Comparison of ENCODE assay signal across 11 mouse cellular contexts in genomic region chr7:141217343-141218013, GRCm38 (mm10). TPM values are rescaled to one million over a fixed set of nuclear protein-coding genes. Genes with fewer than 3 reads are reported as not detected.
DNase-seq lines count a peak whose midpoint lies in the region; ATAC-seq and TF ChIP-seq lines count a peak whose summit lies in the region.
"Had no signal": no experiment of that assay in that cellular context is flagged by ENCODE, and none has a peak within 500 bp of the region (broad histone marks: within the 10 kb centered on the region; RNA-seq: fewer than 3 reads in every experiment).

No protein-coding gene starts in this region.

- peaks cover 42% of the 10 kb centered on the region for H3K4me1 ChIP-seq in hindbrain, embryonic 12.5 days
- peaks cover 28% of the 10 kb centered on the region for H3K4me1 ChIP-seq in hindbrain, embryonic 14.5 days (replicated peaks; ENCODE audit: control insufficient read depth, insufficient read depth, low read length)
- H3K4me1 ChIP-seq in neural tube, embryonic 13.5 days (replicated peaks): peaks cover 46% of the 10 kb centered on the region
- peaks cover 41% of the 10 kb centered on the region for H3K4me1 ChIP-seq in limb, embryonic 13.5 days

- peak overlapping the region; percentile 18; the same call in 1 of the 2 replicates for H3K9ac ChIP-seq in hindbrain, embryonic 12.5 days
- H3K9ac ChIP-seq in hindbrain, embryonic 14.5 days: no peak overlapping the region
- 0 out of 2 replicates have a peak overlapping the region, but pooled peaks have one; percentile 35 for H3K9ac ChIP-seq in neural tube, embryonic 13.5 days
- peak overlapping the region; percentile 73 for H3K9ac ChIP-seq in limb, embryonic 13.5 days

- no peak for TF ChIP-seq CTCF in layer of hippocampus, adult 2 months (conservative IDR thresholded peaks at IDR 0.05)

- H3K4me3 ChIP-seq in hindbrain, embryonic 12.5 days: no peak overlapping the region
- H3K4me3 ChIP-seq in hindbrain, embryonic 14.5 days (replicated peaks; ENCODE audit: low read length): no peak overlapping the region
- no peak overlapping the region for H3K4me3 ChIP-seq in neural tube, embryonic 13.5 days
- H3K4me3 ChIP-seq in limb, embryonic 13.5 days: no peak overlapping the region; the same call in 1 of the 2 replicates
- H3K4me3 ChIP-seq in layer of hippocampus, adult 2 months: no peak overlapping the region

- H3K4me2 ChIP-seq in hindbrain, embryonic 12.5 days (replicated peaks): no peak overlapping the region
- no peak overlapping the region for H3K4me2 ChIP-seq in hindbrain, embryonic 14.5 days (replicated peaks)
- 0 out of 2 replicates have a peak overlapping the region, but pooled peaks have one; percentile 94 for H3K4me2 ChIP-seq in neural tube, embryonic 13.5 days
- peak overlapping the region; percentile 89 for H3K4me2 ChIP-seq in limb, embryonic 13.5 days (replicated peaks)

- H3K27me3 ChIP-seq in hindbrain, embryonic 12.5 days: no peaks in the 10 kb centered on the region
- H3K27me3 ChIP-seq in hindbrain, embryonic 14.5 days (ENCODE audit: control insufficient read depth, insufficient read depth, low read length): no peaks in the 10 kb centered on the region
- no peaks in the 10 kb centered on the region for H3K27me3 ChIP-seq in neural tube, embryonic 13.5 days
- H3K27me3 ChIP-seq in limb, embryonic 13.5 days: no peaks in the 10 kb centered on the region

- ATAC-seq in hindbrain, embryonic 12.5 days (ENCODE audit: low FRiP score): no peak
- no peak for ATAC-seq in hindbrain, embryonic 14.5 days (ENCODE audit: low FRiP score)
- no peak for ATAC-seq in neural tube, embryonic 13.5 days (ENCODE audit: low read depth)
- ATAC-seq in limb, embryonic 13.5 days (ENCODE audit: low FRiP score, low read depth): no peak

- no peaks in the 10 kb centered on the region for H3K9me3 ChIP-seq in hindbrain, embryonic 12.5 days (replicated peaks)
- no peaks in the 10 kb centered on the region for H3K9me3 ChIP-seq in hindbrain, embryonic 14.5 days (ENCODE audit: control insufficient read depth, low read length)
- no peaks in the 10 kb centered on the region for H3K9me3 ChIP-seq in neural tube, embryonic 13.5 days
- no peaks in the 10 kb centered on the region for H3K9me3 ChIP-seq in limb, embryonic 13.5 days

- peaks cover 21% of the 10 kb centered on the region for H3K36me3 ChIP-seq in hindbrain, embryonic 12.5 days
- H3K36me3 ChIP-seq in hindbrain, embryonic 14.5 days (replicated peaks; ENCODE audit: control insufficient read depth, insufficient read depth): no peaks in the 10 kb centered on the region; the same call in 1 of the 2 replicates
- H3K36me3 ChIP-seq in neural tube, embryonic 13.5 days: peaks cover 9% of the 10 kb centered on the region; the same call in 1 of the 2 replicates
- peaks cover 22% of the 10 kb centered on the region for H3K36me3 ChIP-seq in limb, embryonic 13.5 days

- no peak overlapping the region for H3K27ac ChIP-seq in hindbrain, embryonic 12.5 days
- H3K27ac ChIP-seq in hindbrain, embryonic 14.5 days: no peak overlapping the region
- H3K27ac ChIP-seq in neural tube, embryonic 13.5 days (replicated peaks): no peak overlapping the region
- H3K27ac ChIP-seq in limb, embryonic 13.5 days: no peak overlapping the region
- no peak overlapping the region for H3K27ac ChIP-seq in layer of hippocampus, adult 2 months

- 88% methylated on average over 17 of the region's 17 CpGs for WGBS in hindbrain, embryonic 12.5 days
- 89% methylated on average over 17 of the region's 17 CpGs for WGBS in hindbrain, embryonic 14.5 days
- WGBS in neural tube, embryonic 13.5 days: 93% methylated on average over 17 of the region's 17 CpGs
- WGBS in limb, embryonic 13.5 days: 88% methylated on average over 17 of the region's 17 CpGs

- no peak for DNase-seq in hindbrain, embryonic 14.5 days (ENCODE audit: low spot score)
- no peak for DNase-seq in neural tube, embryonic 10.5 days (ENCODE audit: extremely low spot score, low spot score)
- no peak for DNase-seq in embryo, embryonic 10.5 days (ENCODE audit: low spot score)
- no peak for DNase-seq in layer of hippocampus, adult 2 months (ENCODE audit: low spot score in 2 of 2)
- DNase-seq: adrenal gland, adult 2 months; cerebellum, adult 11-12 months; right cerebral cortex, postnatal 25 days had no signal

RNA-seq across cellular contexts. Expression of gene Rassf7, which starts 1.8 kb away (rescaled TPM):
- 34.7 and 35.6 TPM in 2 replicates for polyA plus RNA-seq in hindbrain, embryonic 12.5 days (2016; fragmentation: Nextera tagmentation; extraction: Ambion mirVana)
- polyA plus RNA-seq in hindbrain, embryonic 14.5 days (2014; fragmentation: Nextera tagmentation; extraction: Ambion mirVana): 20.2 and 23.5 TPM in 2 replicates
- 29.8 and 31.7 TPM in 2 replicates for polyA plus RNA-seq in neural tube, embryonic 13.5 days (2015; fragmentation: Nextera tagmentation; extraction: Ambion mirVana)
- polyA plus RNA-seq in limb, embryonic 13.5 days (2015; fragmentation: Nextera tagmentation; extraction: Ambion mirVana): 32.7 and 34.0 TPM in 2 replicates
- 1 to 10 TPM in 1 of 2 experiments, under 1 TPM in 1; 0.98 to 1.2 TPM for total RNA-seq in layer of hippocampus, adult 2 months (2021)

RNA-seq across cellular contexts. Expression of gene Lmntd2, which starts 3.6 kb away (rescaled TPM):
- 3.3 and 3.9 TPM in 2 replicates for polyA plus RNA-seq in hindbrain, embryonic 12.5 days (2016; fragmentation: Nextera tagmentation; extraction: Ambion mirVana)
- 0.20 and 0.66 TPM in 2 replicates for polyA plus RNA-seq in hindbrain, embryonic 14.5 days (2014; fragmentation: Nextera tagmentation; extraction: Ambion mirVana)
- 1.3 and 1.5 TPM in 2 replicates for polyA plus RNA-seq in neural tube, embryonic 13.5 days (2015; fragmentation: Nextera tagmentation; extraction: Ambion mirVana)
- polyA plus RNA-seq in limb, embryonic 13.5 days (2015; fragmentation: Nextera tagmentation; extraction: Ambion mirVana): 2.6 TPM in 2 replicates
- total RNA-seq in layer of hippocampus, adult 2 months (2021): not detected
- total RNA-seq: gastrocnemius, postnatal 4 days had no signal

RNA-seq across cellular contexts. Expression of gene Phrf1, which starts 11.1 kb away (rescaled TPM):
- 95.5 and 99.3 TPM in 2 replicates for polyA plus RNA-seq in hindbrain, embryonic 12.5 days (2016; fragmentation: Nextera tagmentation; extraction: Ambion mirVana)
- 61.8 and 63.5 TPM in 2 replicates for polyA plus RNA-seq in hindbrain, embryonic 14.5 days (2014; fragmentation: Nextera tagmentation; extraction: Ambion mirVana)
- 71.4 and 74.1 TPM in 2 replicates for polyA plus RNA-seq in neural tube, embryonic 13.5 days (2015; fragmentation: Nextera tagmentation; extraction: Ambion mirVana)
- polyA plus RNA-seq in limb, embryonic 13.5 days (2015; fragmentation: Nextera tagmentation; extraction: Ambion mirVana): 87.2 and 88.0 TPM in 2 replicates
- 10 to 100 TPM; 72.8 to 76.1 TPM for total RNA-seq in layer of hippocampus, adult 2 months (2021)

RNA-seq across cellular contexts. Expression of gene Lrrc56, which starts 23.5 kb away (rescaled TPM):
- polyA plus RNA-seq in hindbrain, embryonic 12.5 days (2016; fragmentation: Nextera tagmentation; extraction: Ambion mirVana): 10.8 and 12.2 TPM in 2 replicates
- 6.6 and 7.6 TPM in 2 replicates for polyA plus RNA-seq in hindbrain, embryonic 14.5 days (2014; fragmentation: Nextera tagmentation; extraction: Ambion mirVana)
- polyA plus RNA-seq in neural tube, embryonic 13.5 days (2015; fragmentation: Nextera tagmentation; extraction: Ambion mirVana): 7.6 and 9.0 TPM in 2 replicates
- 11.4 and 12.9 TPM in 2 replicates for polyA plus RNA-seq in limb, embryonic 13.5 days (2015; fragmentation: Nextera tagmentation; extraction: Ambion mirVana)
- 1 to 10 TPM; 4.5 to 5.7 TPM for total RNA-seq in layer of hippocampus, adult 2 months (2021)

RNA-seq across cellular contexts. Expression of gene Hras, which starts 23.7 kb away (rescaled TPM):
- polyA plus RNA-seq in hindbrain, embryonic 12.5 days (2016; fragmentation: Nextera tagmentation; extraction: Ambion mirVana): 95.1 and 103 TPM in 2 replicates
- polyA plus RNA-seq in hindbrain, embryonic 14.5 days (2014; fragmentation: Nextera tagmentation; extraction: Ambion mirVana): 168 and 187 TPM in 2 replicates
- polyA plus RNA-seq in neural tube, embryonic 13.5 days (2015; fragmentation: Nextera tagmentation; extraction: Ambion mirVana): 130 and 139 TPM in 2 replicates
- polyA plus RNA-seq in limb, embryonic 13.5 days (2015; fragmentation: Nextera tagmentation; extraction: Ambion mirVana): 94.5 and 97.5 TPM in 2 replicates
- total RNA-seq in layer of hippocampus, adult 2 months (2021): 100 to 1,000 TPM; 200 to 222 TPM

Comparison
In these comparisons a context has a peak if more than half of its experiments do, and no peak if none do; other contexts are left out.
1. H3K4me2 ChIP-seq: peak in neural tube, embryonic 13.5 days (single experiment) and limb, embryonic 13.5 days (single experiment); none in hindbrain, embryonic 12.5 days (single experiment) and hindbrain, embryonic 14.5 days (single experiment).